Mouse (Mus musculus) kidney, adult 11 months (tissue): ENCODE data around the gene Pcsk7.

Experiments
- DNase-seq: peaks from one replicate; pipeline ENCODE4 v3.0.0; 2022

Gene Pcsk7

GRCm38 (mm10) chr9:45939794-45940193 is 33.5 kb downstream of the Pcsk7 start:
- no peak for DNase-seq

DNA sequence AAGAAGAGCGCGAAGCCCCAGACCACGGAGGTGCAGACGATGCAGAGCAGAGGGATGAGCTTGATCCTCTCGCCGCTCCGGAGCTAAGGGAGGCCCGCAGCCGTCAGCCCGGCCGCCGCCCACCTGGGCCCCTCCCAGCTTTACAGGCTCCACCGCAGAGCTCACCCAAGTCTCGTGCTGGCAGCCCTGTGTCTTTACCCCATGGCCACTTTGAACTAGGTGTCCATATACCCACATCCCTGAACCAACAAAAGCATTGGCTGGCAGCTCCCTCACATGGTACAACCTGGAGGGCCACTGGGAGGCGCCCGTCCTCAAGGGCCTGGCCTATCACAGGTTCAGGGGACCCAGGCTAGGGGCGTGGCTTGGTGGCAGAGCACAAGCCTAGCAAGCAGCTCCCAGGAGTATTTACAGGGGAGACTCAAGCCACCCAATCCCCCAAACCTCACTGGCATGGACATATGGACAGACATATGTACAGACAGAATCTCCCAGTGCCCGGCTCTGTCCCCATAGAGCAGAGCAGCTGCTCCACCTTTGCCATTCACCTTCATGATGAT is 35.1 kb downstream of the Pcsk7 start:
- DNase-seq = no peak

GRCm38 (mm10) chr9:45942464-45942863 is 36.2 kb downstream of the Pcsk7 start:
- no peak for DNase-seq

- no peak for DNase-seq
These were observed 36.6 kb downstream of the Pcsk7 start for GRCm38 (mm10) chr9:45942916-45943315.

GRCm38 (mm10) chr9:45943628-45944505 is 37.6 kb downstream of the Pcsk7 start:
- DNase-seq = no peak

GRCm38 (mm10) chr9:45944506-45945400 is 38.5 kb downstream of the Pcsk7 start:
- no peak for DNase-seq

GRCm38 (mm10) chr9:45945721-45946120 is 39.4 kb downstream of the Pcsk7 start:
- no peak for DNase-seq

GRCm38 (mm10) chr9:45946182-45946871 is 40.0 kb downstream of the Pcsk7 start:
- DNase-seq = no peak

DNA sequence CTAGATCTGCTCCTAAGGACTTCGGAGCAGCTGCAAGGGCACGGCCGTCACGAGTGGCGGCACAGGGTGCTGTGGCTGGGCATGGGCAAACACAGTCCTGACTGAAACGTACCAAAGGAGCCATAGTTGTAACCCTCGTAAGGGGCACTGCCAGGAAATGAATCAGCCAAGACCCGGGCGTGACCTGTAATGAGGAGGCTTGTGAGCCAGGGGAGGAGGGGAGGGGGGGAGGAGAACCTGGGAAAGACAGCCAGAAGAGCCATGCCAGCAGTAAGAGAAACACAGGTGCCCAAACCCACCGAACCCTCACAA is 40.5 kb downstream of the Pcsk7 start:
- DNase-seq = no peak

DNA sequence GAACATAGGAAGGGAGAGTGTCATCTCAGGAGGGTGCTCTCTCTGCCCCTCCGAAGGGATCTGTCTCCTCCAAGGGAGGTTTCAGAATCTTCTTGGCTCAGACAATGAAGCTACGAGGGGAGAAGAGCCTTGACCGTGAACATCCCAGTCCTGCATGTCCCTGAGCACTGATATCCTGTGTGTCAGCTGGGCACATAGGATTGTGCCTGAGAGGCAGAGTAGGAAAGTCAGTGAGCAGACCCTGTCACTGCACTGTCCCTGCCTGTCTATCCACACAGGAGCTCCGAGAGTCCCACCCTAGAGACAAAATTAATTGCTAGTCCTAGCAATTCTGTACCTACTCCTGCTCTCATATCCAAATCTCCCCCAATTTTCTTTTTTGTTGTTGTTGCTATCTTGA is 45.8 kb downstream of the Pcsk7 start:
- DNase-seq = no peak

GRCm38 (mm10) chr9:45952890-45953289 is 46.6 kb downstream of the Pcsk7 start:
- DNase-seq = no peak

GRCm38 (mm10) chr9:45953511-45954293 is 47.4 kb downstream of the Pcsk7 start:
- no peak for DNase-seq

GRCm38 (mm10) chr9:45954294-45955106 is 48.2 kb downstream of the Pcsk7 start:
- DNase-seq = peak; percentile 70

DNA sequence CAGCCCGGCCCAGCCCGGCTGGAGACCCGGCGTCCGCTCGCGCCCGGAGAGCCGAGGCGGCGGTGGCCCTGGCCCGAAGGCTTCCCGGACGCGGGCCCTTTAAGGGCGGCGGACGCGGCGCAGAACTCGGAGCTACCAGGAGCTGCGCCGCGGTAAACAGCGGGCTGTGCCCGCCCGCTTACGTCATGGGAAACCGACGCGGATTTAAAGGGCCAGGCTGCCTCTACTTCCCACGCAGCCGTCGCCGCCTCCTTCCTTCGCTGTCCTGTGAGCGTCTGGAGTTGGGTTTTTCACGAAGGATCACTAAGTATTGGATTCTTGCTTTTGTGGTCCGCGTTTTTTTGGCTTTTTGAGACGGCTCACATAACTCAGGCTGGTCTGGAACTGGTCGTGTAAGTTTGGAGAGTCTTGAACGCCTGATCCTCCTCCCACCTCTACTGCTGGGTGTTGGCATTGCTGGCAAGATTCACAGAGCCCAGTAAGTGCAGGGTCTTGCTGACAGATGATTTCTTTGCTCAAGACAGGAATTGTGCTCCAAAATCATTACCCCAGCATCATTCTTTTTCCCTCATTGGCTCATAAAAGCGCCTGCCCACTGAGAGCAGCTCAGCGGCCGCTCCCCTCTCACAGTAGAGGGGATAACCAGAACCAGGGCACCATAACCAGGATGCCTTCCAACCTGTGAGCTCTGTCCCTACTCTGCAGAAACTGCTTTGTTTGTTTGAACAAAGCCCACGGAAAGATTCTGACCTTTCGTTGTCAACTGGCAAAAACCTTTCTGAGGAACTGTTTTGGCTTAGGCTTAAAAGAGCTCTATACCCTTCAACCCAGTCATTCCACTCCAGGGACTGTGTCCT is 49.0 kb downstream of the Pcsk7 start, which contains the start of gene Sidt2:
Gene Sidt2 (minus strand): TSS at position 152 of the 857 bp plus-strand sequence.
- peak; percentile 87 for DNase-seq

DNA sequence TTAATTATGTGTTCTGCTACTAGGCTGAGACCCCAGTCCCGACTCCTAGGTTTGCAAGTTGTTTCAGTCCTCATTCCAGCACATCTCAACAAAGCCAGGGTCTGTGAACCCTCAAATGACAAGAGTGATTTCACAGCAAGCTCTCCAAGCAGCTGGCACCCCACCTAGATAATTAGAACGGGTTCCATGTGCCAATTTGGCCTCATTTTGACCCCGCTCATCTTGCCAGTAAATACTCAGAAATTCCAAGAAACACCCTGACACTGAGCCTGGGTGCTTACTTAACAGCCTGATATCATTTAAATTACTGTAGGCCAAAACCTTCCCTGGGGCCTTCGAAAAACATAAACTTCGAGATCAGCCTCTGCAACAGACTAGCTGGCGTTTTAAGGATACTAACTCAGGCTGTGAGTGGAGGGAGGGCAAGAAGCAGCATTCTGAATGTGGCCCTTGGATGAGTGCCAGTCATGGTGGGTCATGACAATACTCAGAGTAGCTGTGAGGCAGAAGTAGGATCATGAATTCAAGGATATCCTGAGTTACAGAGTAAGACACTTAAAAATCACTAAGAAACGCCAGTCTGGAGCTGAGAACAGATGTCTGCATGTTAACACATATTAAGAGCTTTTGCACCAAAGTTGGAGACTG is 51.9 kb downstream of the Pcsk7 start:
- no peak for DNase-seq

- DNase-seq = no peak
These were observed 52.6 kb downstream of the Pcsk7 start for GRCm38 (mm10) chr9:45958851-45959250.

DNA sequence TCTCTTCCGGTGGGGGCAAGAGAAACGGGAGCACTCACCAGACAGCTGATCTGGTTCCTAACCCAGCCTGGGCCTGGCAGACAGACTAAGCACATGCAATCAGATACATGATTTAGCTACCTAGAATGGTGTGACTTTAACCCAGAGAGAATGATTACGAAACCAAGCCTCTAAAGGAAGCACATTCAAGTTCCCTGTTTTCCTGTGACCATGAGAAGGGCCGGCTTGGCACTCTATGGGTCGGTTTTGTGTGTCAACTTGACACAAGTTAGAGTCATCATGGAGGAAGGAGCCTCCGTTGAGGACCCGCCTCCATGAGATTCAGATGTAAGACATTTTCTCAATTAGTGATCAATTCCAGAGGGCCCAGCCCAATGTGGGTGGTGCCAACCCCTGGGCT is 53.4 kb downstream of the Pcsk7 start:
- DNase-seq = no peak

DNA sequence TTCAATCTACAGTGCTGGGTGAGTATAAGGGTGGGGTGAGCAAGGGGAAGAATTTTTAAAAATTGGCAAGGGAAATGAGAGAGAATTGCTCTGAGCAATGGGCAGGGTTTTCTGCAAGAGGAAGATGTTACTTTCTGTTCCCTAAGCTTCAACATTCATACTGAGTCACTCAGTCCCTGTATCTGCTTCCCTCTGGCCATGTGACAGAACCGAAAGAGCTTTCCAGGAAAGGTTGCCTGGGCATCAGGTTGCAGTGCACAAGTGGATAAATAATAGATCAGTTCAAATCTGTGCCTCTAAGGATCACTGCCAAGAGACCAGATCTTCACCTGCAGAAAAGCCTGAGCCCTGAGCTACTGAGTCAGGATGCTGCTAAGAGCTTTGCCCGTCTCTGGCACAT is 55.6 kb downstream of the Pcsk7 start:
- DNase-seq = no peak

GRCm38 (mm10) chr9:45963577-45963976 is 57.3 kb downstream of the Pcsk7 start:
- no peak for DNase-seq

DNA sequence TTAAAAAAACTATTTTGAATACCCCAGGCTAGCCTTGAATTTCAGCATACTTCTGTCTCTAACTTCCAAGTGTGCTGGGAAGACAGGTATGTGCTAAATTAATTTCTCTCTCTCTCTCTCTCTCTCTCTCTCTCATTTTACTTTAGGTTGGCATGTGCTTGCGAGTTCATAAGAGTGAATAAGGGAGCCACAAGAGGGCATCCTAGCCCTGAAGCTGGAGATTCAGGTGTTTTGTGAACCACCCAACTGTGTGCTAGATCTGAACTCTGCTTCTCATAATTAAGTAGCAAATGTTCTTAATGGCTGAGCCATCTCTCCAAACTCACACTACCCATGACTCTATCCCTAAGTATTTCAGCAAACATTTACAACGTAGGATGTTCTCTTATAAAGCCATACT is 70.6 kb downstream of the Pcsk7 start:
- DNase-seq = no peak
